Mouse (Mus musculus) testis, adult 2 months (tissue): ENCODE measurements around the gene Atp2a1.

Experiments
- CTCF ChIP-seq: fragments of 200-500 bp; IDR thresholded peaks from 2 replicates; pipeline ENCODE4 v1.5.1; 2012; ENCODE audit warnings: low read depth, mild to moderate bottlenecking, inconsistent platforms, low read length, moderate library complexity; ENCODE audit not compliant: control insufficient read depth, insufficient read depth, insufficient replicate concordance
- POLR2A ChIP-seq: fragments of 200-500 bp; IDR thresholded peaks from 2 replicates; pipeline ENCODE4 v1.6.1; 2012; ENCODE audit warnings: low read depth, mild to moderate bottlenecking, inconsistent platforms, low read length, moderate library complexity; ENCODE audit not compliant: control insufficient read depth

DNA sequence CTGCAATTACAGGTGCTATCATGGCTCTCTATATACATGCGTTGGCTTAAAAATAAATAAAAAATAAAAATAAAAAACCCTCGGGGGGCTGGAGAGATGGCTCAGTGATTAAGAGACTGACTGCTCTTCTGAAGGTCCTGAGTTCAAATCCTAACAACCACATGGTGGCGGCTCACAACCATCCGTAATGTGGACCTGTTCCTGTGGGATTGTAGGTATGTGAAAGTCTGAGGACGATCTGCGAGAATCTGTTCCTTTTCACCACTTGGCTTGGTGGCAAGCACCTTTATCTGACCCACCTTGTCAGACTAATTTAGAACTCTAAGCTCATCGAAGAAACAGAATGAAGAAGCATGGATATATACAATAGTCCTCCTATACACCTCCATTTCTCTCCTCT is 36.5 kb upstream of the Atp2a1 start:
- TF ChIP-seq POLR2A (no peak), CTCF (no peak)
